Mouse (Mus musculus): ENCODE measurements around the gene Cebpe. TPM values are rescaled to one million over a fixed set of nuclear protein-coding genes. Genes with fewer than 3 reads are reported as not detected.
A peak's percentile ranks its signal among the peaks of the same experiment; 100 is the strongest.

Cebpe gene
- 0.57 and 1.1 TPM in 2 replicates for polyA plus RNA-seq (2012; rRNA removed)

GRCm38 (mm10) chr14:54712074-54712473 is at the start of gene Cebpe:
Cebpe (minus strand) TSS chr14:54712174.
- Histone ChIP-seq H3K4me3 (replicated peaks; ENCODE audit: extremely low read depth, low read depth, low read length) (no peak within 1 kb of the TSS), H3K4me1 (ENCODE audit: control insufficient read depth, insufficient read depth, low read length) (no peaks in the 10 kb centered on the region; the same call in 1 of the 2 replicates)
- WGBS, result 71% methylated on average over 7 of the region's 7 CpGs
- no peak for TF ChIP-seq CTCF (IDR thresholded peaks at IDR 0.05; ENCODE audit: insufficient read depth, low read length)
- no peak for TF ChIP-seq POLR2A (IDR thresholded peaks at IDR 0.05; ENCODE audit: borderline replicate concordance, extremely low read depth, low read depth, low read length)
- DNase-seq, result no peak

- WGBS, result 45% methylated on average over 6 of the region's 6 CpGs
- Histone ChIP-seq H3K4me3 (replicated peaks; ENCODE audit: extremely low read depth, low read depth, low read length) (no peak overlapping the region), H3K4me1 (ENCODE audit: control insufficient read depth, insufficient read depth, low read length) (no peaks in the 10 kb centered on the region)
- no peak for DNase-seq
- TF ChIP-seq POLR2A (IDR thresholded peaks at IDR 0.05; ENCODE audit: borderline replicate concordance, extremely low read depth, low read depth, low read length) (no peak), CTCF (IDR thresholded peaks at IDR 0.05; ENCODE audit: insufficient read depth, low read length) (no peak)
Observed at GRCm38 (mm10) chr14:54756382-54756781, 44.4 kb upstream of the Cebpe start.

GRCm38 (mm10) chr14:54754602-54755018 is 42.6 kb upstream of the Cebpe start:
- TF ChIP-seq CTCF (IDR thresholded peaks at IDR 0.05; ENCODE audit: insufficient read depth, low read length) (no peak), POLR2A (IDR thresholded peaks at IDR 0.05; ENCODE audit: borderline replicate concordance, extremely low read depth, low read depth, low read length) (no peak)
- DNase-seq, result peak; percentile 12
- Histone ChIP-seq H3K4me1 (ENCODE audit: control insufficient read depth, insufficient read depth, low read length) (no peaks in the 10 kb centered on the region), H3K4me3 (replicated peaks; ENCODE audit: extremely low read depth, low read depth, low read length) (no peak overlapping the region)
- WGBS, result 31% methylated on average over 6 of the region's 6 CpGs

GRCm38 (mm10) chr14:54753986-54754601 is 42.1 kb upstream of the Cebpe start:
- DNase-seq, result no peak
- H3K4me3 ChIP-seq (replicated peaks; ENCODE audit: extremely low read depth, low read depth, low read length), result no peak overlapping the region
- no peaks in the 10 kb centered on the region for H3K4me1 ChIP-seq (ENCODE audit: control insufficient read depth, insufficient read depth, low read length)
- WGBS, result 76% methylated on average over 13 of the region's 14 CpGs
- TF ChIP-seq POLR2A (IDR thresholded peaks at IDR 0.05; ENCODE audit: borderline replicate concordance, extremely low read depth, low read depth, low read length) (no peak), CTCF (IDR thresholded peaks at IDR 0.05; ENCODE audit: insufficient read depth, low read length) (no peak)

- H3K4me1 ChIP-seq (ENCODE audit: control insufficient read depth, insufficient read depth, low read length), result no peaks in the 10 kb centered on the region
- TF ChIP-seq POLR2A (IDR thresholded peaks at IDR 0.05; ENCODE audit: borderline replicate concordance, extremely low read depth, low read depth, low read length) (no peak), CTCF (IDR thresholded peaks at IDR 0.05; ENCODE audit: insufficient read depth, low read length) (no peak)
- WGBS, result 74% methylated on average over 6 of the region's 6 CpGs
Observed at GRCm38 (mm10) chr14:54752938-54753337, 41.0 kb upstream of the Cebpe start.

GRCm38 (mm10) chr14:54751768-54752167 is 39.8 kb upstream of the Cebpe start:
- TF ChIP-seq POLR2A (IDR thresholded peaks at IDR 0.05; ENCODE audit: borderline replicate concordance, extremely low read depth, low read depth, low read length), result no peak
- no peak for TF ChIP-seq CTCF (IDR thresholded peaks at IDR 0.05; ENCODE audit: insufficient read depth, low read length)
- no peak for DNase-seq
- no peak overlapping the region for H3K4me3 ChIP-seq (replicated peaks; ENCODE audit: extremely low read depth, low read depth, low read length)
- no peaks in the 10 kb centered on the region for H3K4me1 ChIP-seq (ENCODE audit: control insufficient read depth, insufficient read depth, low read length)
- WGBS, result 76% methylated on average over 1 of the region's 1 CpGs

More at GRCm38 (mm10) chr14:54752938-54753337, 41.0 kb upstream of the Cebpe start:
- DNase-seq, result no peak
- H3K4me3 ChIP-seq (replicated peaks; ENCODE audit: extremely low read depth, low read depth, low read length), result no peak overlapping the region

GRCm38 (mm10) chr14:54749238-54749637 is 37.3 kb upstream of the Cebpe start:
- Histone ChIP-seq H3K4me3 (replicated peaks; ENCODE audit: extremely low read depth, low read depth, low read length) (no peak overlapping the region), H3K4me1 (ENCODE audit: control insufficient read depth, insufficient read depth, low read length) (no peaks in the 10 kb centered on the region)
- DNase-seq, result no peak
- WGBS, result 49% methylated on average over 4 of the region's 4 CpGs
- no peak for TF ChIP-seq CTCF (IDR thresholded peaks at IDR 0.05; ENCODE audit: insufficient read depth, low read length)
- TF ChIP-seq POLR2A (IDR thresholded peaks at IDR 0.05; ENCODE audit: borderline replicate concordance, extremely low read depth, low read depth, low read length), result no peak

- TF ChIP-seq CTCF (IDR thresholded peaks at IDR 0.05; ENCODE audit: insufficient read depth, low read length), result no peak
- TF ChIP-seq POLR2A (IDR thresholded peaks at IDR 0.05; ENCODE audit: borderline replicate concordance, extremely low read depth, low read depth, low read length), result no peak
- WGBS, result 66% methylated on average over 16 of the region's 16 CpGs
- no peak for DNase-seq
- Histone ChIP-seq H3K4me1 (ENCODE audit: control insufficient read depth, insufficient read depth, low read length) (no peaks in the 10 kb centered on the region), H3K4me3 (replicated peaks; ENCODE audit: extremely low read depth, low read depth, low read length) (no peak overlapping the region)
Observed at GRCm38 (mm10) chr14:54747942-54748917, 36.3 kb upstream of the Cebpe start.

GRCm38 (mm10) chr14:54746038-54746437 is 34.1 kb upstream of the Cebpe start:
- no peak for DNase-seq
- WGBS, result 87% methylated on average over 9 of the region's 9 CpGs
- no peaks in the 10 kb centered on the region for H3K4me1 ChIP-seq (ENCODE audit: control insufficient read depth, insufficient read depth, low read length)
- H3K4me3 ChIP-seq (replicated peaks; ENCODE audit: extremely low read depth, low read depth, low read length), result no peak overlapping the region
- TF ChIP-seq CTCF (IDR thresholded peaks at IDR 0.05; ENCODE audit: insufficient read depth, low read length) (no peak), POLR2A (IDR thresholded peaks at IDR 0.05; ENCODE audit: borderline replicate concordance, extremely low read depth, low read depth, low read length) (no peak)
